Mouse (Mus musculus) erythroblast, embryonic 14.5 days (primary cell): ENCODE results near the gene Ptp4a2.

ENCODE experiments used
- GATA1 ChIP-seq: IDR thresholded peaks from 2 replicates; pipeline ENCODE4 v1.6.1; 2012; ENCODE audit warnings: low read length, inconsistent platforms, mixed read lengths
- TAL1 ChIP-seq: IDR thresholded peaks from 3 replicates; pipeline ENCODE4 v1.6.1; 2012; ENCODE audit warnings: low read length, inconsistent platforms, mixed read lengths

DNA sequence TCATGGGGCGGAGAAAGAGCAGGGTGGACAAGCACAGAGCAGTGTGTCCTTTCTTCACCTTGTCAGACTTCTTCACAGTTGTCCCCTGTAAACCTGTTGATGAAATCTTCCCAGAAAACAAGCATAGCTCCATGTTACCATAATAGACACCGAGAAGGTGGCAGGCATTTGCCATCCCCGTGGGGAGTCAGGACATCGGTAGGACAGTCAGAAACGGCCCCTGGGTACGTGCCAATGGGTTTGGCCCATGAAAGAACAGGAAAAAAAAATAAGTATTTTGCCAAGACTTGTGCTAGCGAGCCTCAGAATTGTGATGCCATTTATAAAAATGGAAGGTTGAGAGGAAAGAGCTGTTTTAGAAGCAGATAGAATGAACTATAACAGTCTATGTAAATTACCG is 43.2 kb upstream of the Ptp4a2 start:
- TF ChIP-seq TAL1, result no peak
- no peak for TF ChIP-seq GATA1
